Comparison of ENCODE assay signal across 1 mouse cellular context in genomic region chr17:29031085-29031711, GRCm38 (mm10).
A peak's percentile ranks its signal among the peaks of the same experiment; 100 is the strongest.
TF ChIP-seq lines count a peak whose summit lies in the region.

No protein-coding gene starts in this region.

TF ChIP-seq in MEL, 35 proteins besides CTCF, POLR2A, EP300 and RAD21:
- TF ChIP-seq TBP (IDR thresholded peaks at IDR 0.05; ENCODE audit: low read depth, low read length) (peak; percentile 96), MXI1 (IDR thresholded peaks at IDR 0.05; ENCODE audit: low read depth, low read length) (peak; percentile 60; the same call in 1 of the 2 replicates), ZNF384 (IDR thresholded peaks at IDR 0.05; ENCODE audit: low read depth, low read length) (0 out of 2 replicates have a peak, but pooled peaks have one; percentile 29), USF1 (IDR thresholded peaks at IDR 0.05; ENCODE audit: low read depth, low read length) (peak; percentile 44; the same call in 1 of the 2 replicates)
